Mouse (Mus musculus): ENCODE measurements at regions not wholly inside any gene's neighbourhood (a gene's known extent, or its start where the extent isn't known, plus 50 kb on each side); places are given as distances from the start of the nearest gene placed in this dataset.

GRCm38 (mm10) chr9:86238691-86239090 lies 226.1 kb downstream of the Ube2cbp start:
- no peaks in the 10 kb centered on the region for H3K36me3 ChIP-seq
- H3K4me3 ChIP-seq: no peak overlapping the region
- 77% methylated on average over 4 of the region's 4 CpGs for WGBS
- no peak overlapping the region for H3K27ac ChIP-seq
- H3K9me3 ChIP-seq: no peaks in the 10 kb centered on the region
- no peak overlapping the region for H3K9ac ChIP-seq
- no peak for ATAC-seq (ENCODE audit: borderline replicate concordance, extremely low read depth, low FRiP score, low TSS enrichment)
- no peak overlapping the region for H3K4me2 ChIP-seq
- no peaks in the 10 kb centered on the region for H3K27me3 ChIP-seq
- no peaks in the 10 kb centered on the region for H3K4me1 ChIP-seq

GRCm38 (mm10) chr9:86240287-86240686 lies 224.5 kb downstream of the Ube2cbp start:
- Histone ChIP-seq H3K27me3 (no peaks in the 10 kb centered on the region), H3K4me3 (no peak overlapping the region), H3K9me3 (no peaks in the 10 kb centered on the region), H3K4me1 (no peaks in the 10 kb centered on the region), H3K36me3 (no peaks in the 10 kb centered on the region), H3K9ac (no peak overlapping the region), H3K4me2 (no peak overlapping the region), H3K27ac (no peak overlapping the region)
- ATAC-seq (ENCODE audit: borderline replicate concordance, extremely low read depth, low FRiP score, low TSS enrichment): no peak
- WGBS: 20% methylated on average over 2 of the region's 2 CpGs

GRCm38 (mm10) chr9:86240896-86241295 lies 223.9 kb downstream of the Ube2cbp start:
- no peak overlapping the region for H3K4me3 ChIP-seq
- 51% methylated on average over 7 of the region's 7 CpGs for WGBS
- ATAC-seq (ENCODE audit: borderline replicate concordance, extremely low read depth, low FRiP score, low TSS enrichment): no peak
- H3K4me1 ChIP-seq: no peaks in the 10 kb centered on the region
- no peaks in the 10 kb centered on the region for H3K27me3 ChIP-seq
- H3K9ac ChIP-seq: no peak overlapping the region
- no peaks in the 10 kb centered on the region for H3K36me3 ChIP-seq
- H3K9me3 ChIP-seq: no peaks in the 10 kb centered on the region
- no peak overlapping the region for H3K27ac ChIP-seq
- no peak overlapping the region for H3K4me2 ChIP-seq

- H3K27me3 ChIP-seq: no peaks in the 10 kb centered on the region
- no peak overlapping the region for H3K27ac ChIP-seq
- no peaks in the 10 kb centered on the region for H3K4me1 ChIP-seq
- no peaks in the 10 kb centered on the region for H3K36me3 ChIP-seq
- H3K9ac ChIP-seq: no peak overlapping the region
- no peak for ATAC-seq (ENCODE audit: borderline replicate concordance, extremely low read depth, low FRiP score, low TSS enrichment)
- WGBS: 74% methylated on average over 3 of the region's 3 CpGs
- H3K9me3 ChIP-seq: no peaks in the 10 kb centered on the region
- H3K4me3 ChIP-seq: no peak overlapping the region
- H3K4me2 ChIP-seq: no peak overlapping the region
These were observed 214.6 kb downstream of the Ube2cbp start for GRCm38 (mm10) chr9:86250197-86250596.

GRCm38 (mm10) chr9:86251331-86251730 lies 213.4 kb downstream of the Ube2cbp start:
- Histone ChIP-seq H3K36me3 (no peaks in the 10 kb centered on the region), H3K4me2 (no peak overlapping the region), H3K9me3 (no peaks in the 10 kb centered on the region), H3K4me3 (no peak overlapping the region), H3K27ac (no peak overlapping the region), H3K9ac (no peak overlapping the region), H3K27me3 (no peaks in the 10 kb centered on the region), H3K4me1 (no peaks in the 10 kb centered on the region)
- ATAC-seq (ENCODE audit: borderline replicate concordance, extremely low read depth, low FRiP score, low TSS enrichment): no peak
- 76% methylated on average over 1 of the region's 1 CpGs for WGBS
